Mouse (Mus musculus) cerebellum, adult 18-20 months (tissue): ENCODE measurements around the gene Rassf8.
A peak's percentile ranks its signal among the peaks of the same experiment; 100 is the strongest.

Source experiments
- DNase-seq, 2 experiments: peaks; one replicate each; pipeline ENCODE4 v3.0.0; 2021

The Rassf8 gene

GRCm38 (mm10) chr6:145826305-145826704 is 79.8 kb downstream of the Rassf8 start:
- DNase-seq, result no peak

DNA sequence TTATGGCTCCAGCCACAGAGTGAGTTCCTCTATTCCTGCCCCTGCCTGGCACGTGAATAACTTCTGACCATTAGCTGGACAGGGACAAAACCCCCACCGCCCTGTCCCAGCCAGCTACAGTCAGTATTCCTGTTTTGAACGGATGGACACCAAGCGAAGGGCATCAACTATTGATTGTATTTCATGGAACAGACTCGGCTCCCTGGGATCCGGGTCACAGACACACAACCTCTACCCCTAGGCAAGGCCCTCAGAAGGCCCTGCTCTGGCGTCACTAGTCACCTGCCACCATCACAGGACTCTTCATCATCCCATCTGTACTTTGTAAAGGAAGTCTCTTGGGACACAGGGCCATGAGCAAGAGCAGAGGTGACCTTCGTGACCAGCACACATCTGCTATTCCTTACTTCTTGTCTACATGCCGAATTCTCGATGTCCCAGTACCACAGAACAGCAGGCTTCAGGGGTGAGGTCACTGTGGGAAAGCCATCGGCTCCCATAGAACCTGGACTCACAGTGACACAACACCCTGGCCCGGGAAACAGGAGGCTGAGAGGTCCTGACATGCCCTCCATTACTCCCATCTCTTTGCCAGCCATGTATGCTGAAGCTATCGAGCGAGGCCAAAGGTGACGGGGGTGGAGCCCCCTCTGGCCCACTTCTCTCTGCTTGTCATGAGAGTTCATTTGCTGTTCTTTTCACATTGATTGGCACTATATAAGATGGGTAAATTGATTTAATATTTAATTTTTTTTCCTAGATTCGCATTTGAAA is 82.7 kb downstream of the Rassf8 start:
- no peak for DNase-seq

- peak; percentile 75 to 84 for DNase-seq
Observed at GRCm38 (mm10) chr6:145830117-145830516, 83.6 kb downstream of the Rassf8 start.

GRCm38 (mm10) chr6:145830617-145831016 is 84.1 kb downstream of the Rassf8 start:
- no peak for DNase-seq

GRCm38 (mm10) chr6:145832927-145833326 is 86.4 kb downstream of the Rassf8 start:
- DNase-seq, result no peak

DNA sequence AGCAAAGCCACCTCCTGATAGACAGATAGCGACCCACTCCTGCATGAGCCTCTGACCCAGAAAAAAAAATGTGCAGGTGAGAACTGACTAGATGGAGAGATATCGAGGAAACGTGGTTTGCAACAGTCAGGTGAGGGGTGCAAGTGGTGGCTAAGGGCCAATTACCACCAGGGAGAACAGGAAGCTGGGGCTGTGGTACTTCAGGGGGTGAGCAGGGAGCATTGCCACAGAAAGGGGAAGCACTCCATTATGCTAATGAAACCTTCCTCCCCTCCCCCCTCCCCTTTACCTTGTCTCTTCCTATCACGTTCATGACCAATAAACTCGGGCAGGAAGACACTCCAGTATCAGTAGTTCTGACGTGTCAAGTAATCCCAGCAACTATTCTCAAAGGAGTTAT is 88.8 kb downstream of the Rassf8 start:
- DNase-seq, result no peak

GRCm38 (mm10) chr6:145845611-145846010 is 99.1 kb downstream of the Rassf8 start:
- no peak for DNase-seq

GRCm38 (mm10) chr6:145846076-145846475 is 99.5 kb downstream of the Rassf8 start:
- DNase-seq, result no peak

DNA sequence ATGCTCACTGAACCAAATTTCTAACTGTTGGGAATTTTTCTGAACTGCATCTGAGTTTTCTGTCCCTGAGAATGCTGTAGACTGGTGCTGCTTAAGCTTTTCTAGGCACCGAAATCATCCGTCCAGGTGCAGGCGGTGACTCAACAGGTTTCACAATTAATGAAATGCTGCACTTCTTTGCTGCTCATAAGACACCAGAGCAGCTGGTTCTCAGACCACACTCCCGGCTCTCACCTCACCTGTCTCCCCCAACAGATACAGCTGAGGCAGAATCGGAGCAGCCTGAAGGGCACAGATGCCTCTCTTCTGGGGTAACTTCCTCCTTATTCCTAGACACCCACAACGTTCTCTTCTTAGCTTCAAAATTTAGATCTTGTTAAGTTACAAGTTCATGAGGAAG is 100.4 kb downstream of the Rassf8 start:
- no peak for DNase-seq

- no peak for DNase-seq
Observed at GRCm38 (mm10) chr6:145847661-145848060, 101.1 kb downstream of the Rassf8 start.

DNA sequence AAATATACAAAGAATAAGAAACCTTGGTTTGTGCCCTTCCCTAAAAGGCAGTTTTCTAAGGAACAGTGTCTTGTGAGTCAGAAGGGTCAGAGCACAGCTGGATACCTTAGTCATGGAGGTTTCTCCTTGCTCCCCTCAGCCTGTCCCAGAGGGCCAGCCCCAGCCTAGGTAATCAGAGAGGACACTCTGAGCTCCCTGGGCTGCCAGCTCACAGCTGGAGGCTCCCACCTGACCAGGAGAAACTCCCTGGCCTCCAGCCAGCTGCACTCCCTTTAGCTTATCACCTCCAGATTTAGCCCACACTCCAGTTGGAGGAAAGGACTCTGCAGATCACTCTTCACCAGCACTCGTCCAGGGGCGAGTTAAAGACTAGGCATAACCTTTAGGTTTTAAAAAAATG is 104.2 kb downstream of the Rassf8 start:
- peak; percentile 60 to 70 for DNase-seq

DNA sequence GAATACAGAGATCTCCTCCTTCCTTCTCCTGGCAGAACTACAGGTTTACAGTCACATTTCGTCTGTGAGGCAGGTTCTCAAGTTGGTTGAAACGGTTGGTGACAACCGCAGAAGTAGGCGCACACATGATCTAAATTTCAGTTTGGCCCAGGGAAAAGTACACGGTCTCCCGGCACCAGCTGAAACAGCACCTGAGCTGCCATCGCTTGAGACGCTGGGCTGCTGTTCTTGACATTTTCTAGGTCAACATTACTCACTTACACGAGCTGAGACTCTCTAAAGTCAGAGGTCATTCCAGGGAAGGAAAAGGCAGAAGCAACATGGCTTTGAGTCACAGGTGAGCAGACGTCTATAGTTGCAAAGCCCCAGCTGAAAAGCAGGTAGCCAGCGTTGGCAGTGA is 105.4 kb downstream of the Rassf8 start:
- no peak for DNase-seq

DNA sequence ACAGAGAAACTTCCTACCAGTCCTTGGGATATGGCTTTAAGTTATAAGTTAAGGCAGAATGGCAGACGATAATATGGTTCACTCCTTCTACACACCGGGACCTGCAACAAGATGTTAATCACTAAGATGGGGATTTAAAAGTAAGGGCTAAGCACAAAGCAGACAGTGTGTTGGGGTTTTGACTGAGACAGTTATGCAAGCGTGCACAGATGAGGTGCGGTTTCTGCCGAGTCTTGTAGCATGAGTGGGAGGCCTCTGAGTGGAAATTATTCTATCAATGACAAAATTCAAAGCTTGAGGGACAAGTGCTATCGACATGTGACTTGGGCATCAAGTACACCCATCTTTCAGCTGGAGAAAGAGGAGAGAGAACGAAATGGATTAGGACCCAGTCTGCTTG is 106.2 kb downstream of the Rassf8 start:
- no peak for DNase-seq

GRCm38 (mm10) chr6:145853356-145854079 is 107.0 kb downstream of the Rassf8 start:
- DNase-seq, result no peak

DNA sequence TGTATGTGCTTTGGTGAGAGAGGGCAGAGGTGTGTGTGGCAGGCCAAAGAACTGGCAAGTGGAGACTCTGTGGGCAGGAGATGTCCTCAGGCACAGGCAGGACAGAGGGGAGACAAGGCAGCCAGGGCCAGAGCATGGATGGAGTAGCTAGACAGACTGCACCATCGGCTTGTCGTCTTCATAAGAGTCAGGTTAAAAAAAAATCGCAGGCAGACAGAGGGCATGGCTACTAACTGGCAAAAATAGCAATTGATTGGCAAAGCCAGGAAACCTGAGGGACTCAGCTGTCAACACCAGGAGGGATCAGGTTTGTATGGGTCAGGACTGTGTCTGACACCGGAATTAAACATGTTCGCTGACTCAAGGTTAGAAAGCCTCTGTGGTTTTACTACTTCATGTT is 108.2 kb downstream of the Rassf8 start:
- DNase-seq, result peak in 1 of 2 experiments; percentile 32

DNA sequence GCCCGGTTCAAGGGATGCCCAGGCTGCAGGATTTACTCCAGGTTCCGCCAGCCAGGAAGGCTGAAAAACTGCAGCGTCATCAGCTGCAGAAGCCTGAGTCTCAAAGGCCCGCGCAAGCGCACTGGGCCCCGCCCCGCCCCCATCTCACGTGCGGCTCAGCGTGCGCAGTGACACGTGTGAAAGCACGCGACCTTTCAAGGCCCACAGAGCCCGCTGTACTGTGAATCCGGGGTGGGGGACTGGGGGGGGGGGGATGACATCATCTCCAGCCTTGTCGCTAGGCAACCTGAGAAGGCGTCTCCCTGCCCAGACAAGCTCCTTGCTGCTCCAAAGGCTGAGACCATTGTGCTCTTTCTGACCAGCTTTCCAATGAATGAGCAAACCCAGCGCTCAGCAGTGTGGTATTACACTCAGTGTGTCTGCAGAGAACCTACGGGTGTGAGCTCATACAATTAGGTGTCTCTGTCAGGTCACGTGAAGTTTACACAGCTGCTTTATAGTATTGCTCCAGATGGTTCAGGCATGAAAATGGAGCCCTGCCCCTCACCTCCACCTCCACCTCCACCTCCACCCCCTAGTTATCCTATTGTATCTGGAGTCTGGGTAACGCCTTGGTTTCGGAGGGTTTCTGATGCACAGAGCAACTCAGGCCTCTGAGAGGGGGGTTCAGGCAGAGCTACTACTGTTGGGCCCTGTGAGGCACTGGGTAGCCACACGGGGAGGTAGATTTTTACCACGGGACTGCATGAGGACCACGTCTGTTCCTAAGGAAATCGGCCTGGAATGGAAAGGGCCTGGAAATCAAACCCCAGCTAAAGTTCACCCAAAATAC is 109.4 kb downstream of the Rassf8 start:
- DNase-seq, result peak; percentile 89 to 98

DNA sequence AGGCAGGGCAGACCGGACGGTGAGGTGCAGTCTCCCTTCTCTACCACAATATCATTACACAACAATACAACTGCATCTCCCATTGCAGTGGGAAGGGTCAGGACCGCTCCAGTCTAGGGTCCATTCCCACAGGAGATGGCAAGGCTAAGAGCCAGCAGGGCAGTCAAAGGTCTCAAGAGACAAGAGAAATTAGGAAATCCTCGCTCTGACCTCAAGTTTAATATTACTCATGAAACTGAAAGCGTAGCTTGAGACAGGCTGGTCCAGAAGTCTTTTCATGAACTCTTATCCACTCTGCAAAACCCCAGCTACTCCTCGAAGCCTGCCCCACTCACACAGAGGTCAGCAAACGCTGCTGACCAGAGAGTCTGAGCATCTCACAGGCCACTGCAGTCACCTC is 110.9 kb downstream of the Rassf8 start:
- no peak for DNase-seq

- DNase-seq, result no peak
Observed at GRCm38 (mm10) chr6:145858414-145858813, 111.9 kb downstream of the Rassf8 start.

- no peak for DNase-seq
Observed at GRCm38 (mm10) chr6:145860350-145860749, 113.8 kb downstream of the Rassf8 start.

- DNase-seq, result no peak
Observed at GRCm38 (mm10) chr6:145861462-145862227, 115.1 kb downstream of the Rassf8 start.

- DNase-seq, result no peak
Observed at GRCm38 (mm10) chr6:145862321-145862720, 115.8 kb downstream of the Rassf8 start.

DNA sequence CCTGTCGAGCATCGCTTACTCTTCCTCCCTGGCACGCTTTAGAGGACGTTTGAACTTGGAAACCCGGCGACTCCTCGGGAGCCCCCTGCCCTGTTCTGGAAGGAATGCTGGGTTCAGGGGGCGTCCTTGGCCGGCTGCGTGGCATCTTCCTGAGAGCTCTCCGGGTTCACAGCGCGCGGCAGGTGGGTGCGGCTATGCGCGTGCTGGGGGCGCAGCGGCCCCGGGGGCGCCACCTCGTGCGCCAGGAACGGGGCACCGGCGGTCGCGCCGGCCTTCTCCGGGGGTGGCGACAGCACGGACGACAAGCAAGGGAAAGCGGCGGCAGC is 116.2 kb downstream of the Rassf8 start:
- no peak for DNase-seq
